Mouse (Mus musculus) lung, postnatal 10 days (tissue): ENCODE data around the gene Adgrg5.

Experiments
- DNase-seq: peaks from one replicate; pipeline ENCODE4 v3.0.0; 2021

The Adgrg5 gene

GRCm38 (mm10) chr8:94923405-94923804 is at the start of gene Adgrg5:
Adgrg5 (plus strand) TSS chr8:94923694.
- no peak for DNase-seq

DNA sequence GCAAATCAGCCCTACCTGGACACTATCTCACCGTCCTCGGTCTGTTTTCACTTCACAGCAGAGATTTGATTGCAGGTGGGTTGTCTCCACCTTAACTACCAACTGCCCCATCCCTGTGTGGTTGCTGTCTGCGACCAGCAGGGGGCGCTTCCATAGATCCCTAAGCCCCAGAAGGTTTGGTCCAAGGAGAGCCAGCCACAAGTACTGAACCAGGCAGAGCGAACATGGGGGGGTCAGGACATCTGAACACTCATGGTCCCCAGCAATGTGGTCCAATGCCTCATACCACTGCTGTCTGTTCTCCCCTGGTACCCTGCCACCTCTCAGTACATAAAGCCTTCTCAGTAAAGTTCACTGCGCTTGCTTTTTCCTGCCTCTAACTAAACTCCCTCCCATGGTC is 49.1 kb upstream of the Adgrg5 start:
- peak; percentile 85 for DNase-seq

DNA sequence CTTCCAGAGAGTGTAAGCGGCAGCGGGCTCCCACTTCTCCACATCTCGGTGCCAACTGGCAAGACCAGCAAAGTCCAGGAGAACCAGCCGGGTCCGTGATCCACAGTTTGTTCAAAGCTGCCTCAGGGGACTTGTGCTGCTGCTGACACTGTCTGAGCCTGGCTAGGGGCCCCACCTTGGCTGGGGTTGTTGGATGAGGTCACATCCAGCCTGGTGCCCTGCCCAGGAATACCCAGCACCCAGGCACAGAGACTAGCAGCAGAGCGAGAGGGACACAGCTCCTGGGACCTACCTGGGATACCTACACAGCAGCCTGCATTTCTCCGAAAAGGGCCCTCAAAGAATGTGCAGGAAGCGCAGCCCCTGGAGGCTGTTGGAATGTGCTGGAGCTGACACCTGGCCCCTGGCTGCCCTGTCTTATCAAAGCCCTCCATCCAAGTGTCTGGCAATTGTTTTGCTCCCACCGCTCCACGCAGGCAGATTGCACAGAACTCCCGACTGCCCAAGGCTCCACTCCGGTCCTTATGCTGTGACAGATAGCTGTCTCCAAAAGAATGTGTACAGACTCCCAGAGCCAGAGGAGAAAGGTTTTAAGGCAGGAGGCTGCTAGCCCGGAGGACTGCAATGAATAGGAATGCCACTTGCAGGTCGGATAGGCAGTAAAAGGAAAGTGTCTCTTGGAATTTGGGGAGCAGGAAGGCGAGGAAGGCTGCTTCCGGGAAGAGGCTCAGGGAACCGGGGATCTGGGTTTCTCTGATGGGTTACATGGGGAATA is 48.2 kb upstream of the Adgrg5 start:
- DNase-seq, result peak; percentile 50

DNA sequence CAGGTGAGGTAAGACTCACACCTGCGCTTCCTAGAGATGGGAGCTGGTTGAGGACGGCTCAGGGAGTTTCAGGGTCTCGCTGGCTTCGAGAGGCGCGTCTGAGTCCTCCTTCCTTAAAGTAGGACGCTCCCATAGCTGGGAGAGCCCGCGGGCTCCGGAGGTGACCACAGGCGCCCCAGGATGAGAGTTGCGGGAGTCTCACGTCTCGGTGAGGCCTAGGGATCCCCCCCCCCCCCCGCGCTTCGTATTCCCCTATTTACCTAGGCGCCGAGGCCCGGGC is 47.7 kb upstream of the Adgrg5 start:
- no peak for DNase-seq

- peak; percentile 92 for DNase-seq
These were observed 47.2 kb upstream of the Adgrg5 start, which contains the start of gene Dok4 for GRCm38 (mm10) chr8:94876197-94876730. Dok4 (minus strand) TSS chr8:94876330.

GRCm38 (mm10) chr8:94876820-94877219 is 46.7 kb upstream of the Adgrg5 start:
- DNase-seq, result peak; percentile 42

GRCm38 (mm10) chr8:94880742-94881141 is 42.8 kb upstream of the Adgrg5 start:
- DNase-seq, result no peak

DNA sequence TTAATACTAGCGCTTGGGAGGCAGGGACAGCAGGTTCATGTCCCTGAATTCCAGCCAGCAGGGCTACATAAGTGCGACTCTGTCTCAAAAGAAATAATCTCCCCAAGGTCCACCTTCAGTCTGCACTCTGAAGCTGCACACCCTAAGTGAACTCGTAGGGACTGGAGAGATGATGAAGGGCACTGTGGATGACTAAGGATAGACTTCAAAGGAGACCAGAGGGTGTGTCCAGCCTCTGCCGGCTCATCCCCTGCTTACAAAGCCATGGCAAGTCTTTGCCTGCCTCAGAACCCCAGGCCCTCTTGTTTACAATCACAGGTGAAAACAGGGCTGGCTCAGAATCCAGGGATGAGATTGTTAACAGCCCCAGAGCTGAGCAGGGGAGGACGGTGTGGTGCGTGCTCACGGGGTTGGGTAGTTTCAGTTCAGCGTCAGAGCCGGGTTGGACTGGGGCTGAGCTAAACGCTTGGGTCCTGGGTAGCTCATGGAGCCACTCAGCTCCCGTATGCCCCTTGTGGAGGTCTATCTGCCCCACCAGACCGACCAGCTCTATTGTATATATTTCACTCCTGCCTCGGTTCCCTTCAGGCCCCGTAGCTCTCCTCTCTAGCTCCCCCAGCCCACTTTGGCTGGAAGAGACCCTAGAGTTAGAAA is 35.0 kb upstream of the Adgrg5 start:
- no peak for DNase-seq

GRCm38 (mm10) chr8:94892917-94893316 is 30.6 kb upstream of the Adgrg5 start:
- DNase-seq, result no peak

GRCm38 (mm10) chr8:94899262-94899661 is 24.2 kb upstream of the Adgrg5 start:
- DNase-seq, result peak; percentile 59

- no peak for DNase-seq
These were observed 22.9 kb upstream of the Adgrg5 start for GRCm38 (mm10) chr8:94900617-94901016.

- peak; percentile 58 for DNase-seq
These were observed 22.5 kb upstream of the Adgrg5 start for GRCm38 (mm10) chr8:94901031-94901430.

GRCm38 (mm10) chr8:94903709-94904108 is 19.8 kb upstream of the Adgrg5 start:
- no peak for DNase-seq

GRCm38 (mm10) chr8:94904450-94905175 is 18.9 kb upstream of the Adgrg5 start:
- peak; percentile 98 for DNase-seq

DNA sequence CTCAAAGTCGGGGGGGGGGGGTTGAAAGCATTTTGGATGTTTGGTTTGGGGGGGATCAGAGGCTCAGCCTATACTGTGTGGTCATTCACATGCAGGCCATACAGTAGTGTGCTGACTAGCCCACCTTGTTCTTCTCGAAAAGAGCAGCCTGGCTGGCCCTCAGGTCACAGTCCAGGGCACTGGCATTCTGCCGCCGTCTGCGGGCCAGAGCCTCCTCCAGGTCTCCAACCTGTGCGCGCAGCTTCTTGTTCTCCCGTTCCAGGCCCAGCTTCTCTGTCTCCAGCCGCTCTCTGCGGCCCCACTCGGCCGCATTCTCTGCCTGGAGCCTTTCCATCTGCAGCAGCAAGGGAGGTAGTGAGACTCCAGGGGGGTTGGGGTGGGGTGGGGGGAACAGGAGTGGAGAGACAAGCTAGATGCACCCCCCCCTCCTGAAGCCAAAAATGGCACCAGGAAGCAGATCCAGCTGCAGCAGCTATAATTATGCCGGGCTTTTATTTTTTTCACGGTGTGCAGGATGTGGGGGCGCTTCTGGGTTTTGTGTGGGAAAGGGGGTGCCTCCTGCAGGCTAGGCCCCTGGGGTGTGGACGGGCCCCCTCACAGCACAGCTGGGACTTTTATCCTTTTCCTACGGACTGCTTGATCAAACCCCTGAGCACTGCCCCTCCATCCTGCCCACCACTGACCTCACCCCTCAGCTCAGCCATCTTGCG is 15.7 kb upstream of the Adgrg5 start:
- DNase-seq, result no peak

- DNase-seq, result peak; percentile 90
These were observed 14.6 kb upstream of the Adgrg5 start for GRCm38 (mm10) chr8:94908847-94909246.

GRCm38 (mm10) chr8:94913061-94913660 is 10.3 kb upstream of the Adgrg5 start:
- peak; percentile 88 for DNase-seq

- no peak for DNase-seq
These were observed 9.2 kb upstream of the Adgrg5 start for GRCm38 (mm10) chr8:94914256-94914655.

DNA sequence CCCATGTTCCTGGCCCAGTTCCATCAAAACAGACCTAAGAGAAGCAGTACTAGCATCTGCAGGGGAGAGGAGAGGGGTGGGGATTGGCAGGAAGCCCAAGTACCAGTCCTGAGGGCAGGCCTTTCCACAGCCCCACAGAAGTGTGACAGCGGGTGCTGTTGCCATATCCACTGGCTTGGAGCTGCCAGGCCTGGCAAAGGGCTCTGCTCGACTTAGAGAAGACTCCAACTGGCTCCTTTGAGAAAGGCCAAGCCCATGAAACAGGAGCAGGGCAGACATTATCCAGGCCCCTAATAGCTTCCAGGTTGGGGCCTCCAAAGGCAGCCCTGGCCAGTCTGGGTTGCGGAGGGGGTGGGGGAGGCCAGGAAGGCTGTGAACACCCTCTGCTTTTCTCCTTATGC is 8.8 kb upstream of the Adgrg5 start:
- DNase-seq, result peak; percentile 74

- DNase-seq, result no peak
These were observed 7.1 kb upstream of the Adgrg5 start for GRCm38 (mm10) chr8:94916311-94916959.

DNA sequence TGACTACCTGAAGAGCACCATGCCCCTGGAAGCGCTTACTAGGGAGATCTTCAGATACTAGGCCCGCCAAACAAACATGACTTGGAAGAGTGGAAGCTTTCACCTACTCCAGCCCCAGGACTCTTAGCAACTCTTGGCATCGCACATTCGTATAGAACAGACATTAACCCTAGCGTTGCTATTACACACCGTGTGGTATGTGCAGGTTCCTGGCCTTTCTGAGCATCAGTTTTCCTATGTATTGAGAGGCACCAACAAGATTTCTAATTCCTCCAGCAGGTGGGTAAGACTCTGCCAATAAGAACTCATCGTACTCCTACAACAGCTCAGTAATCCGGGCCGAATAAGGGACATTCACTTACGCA is 6.6 kb upstream of the Adgrg5 start:
- no peak for DNase-seq

DNA sequence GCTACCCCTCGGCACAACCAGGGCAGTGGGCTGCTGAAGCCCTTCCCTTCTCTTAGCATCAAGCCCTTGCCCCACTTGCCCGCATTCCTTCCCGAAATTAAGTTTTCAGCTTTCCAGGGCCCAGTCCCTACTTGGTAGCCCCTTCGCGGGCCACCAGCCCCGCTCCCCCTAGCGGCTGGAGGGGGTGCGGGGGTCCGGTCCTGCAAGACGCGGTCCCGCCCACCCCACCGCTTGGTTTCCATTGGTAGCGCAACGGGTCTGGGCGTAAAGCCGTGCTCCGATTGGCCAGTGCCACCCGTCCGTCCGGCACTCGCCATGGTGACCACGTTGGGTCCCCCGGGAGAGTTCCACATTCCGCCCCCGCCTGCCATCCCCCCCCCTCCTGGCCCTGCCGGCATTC is 6.1 kb upstream of the Adgrg5 start:
- DNase-seq, result peak; percentile 99
